Mouse (Mus musculus) liver, adult 2 months (tissue): ENCODE measurements around the gene Slc26a5. TPM values are rescaled to one million over a fixed set of nuclear protein-coding genes. Genes with fewer than 3 reads are reported as not detected.

Experiments used
- DNase-seq: peaks from one replicate; pipeline ENCODE4 v3.0.0-alpha.2; 2011; ENCODE audit warnings: low read depth, low spot score; ENCODE audit errors: extremely low read depth
- H3K27ac ChIP-seq: fragments of 200-500 bp; replicated peaks from 2 replicates; pipeline ENCODE4 v1.5.1; 2012; ENCODE audit warnings: low read depth, mild to moderate bottlenecking, control low read depth, inconsistent platforms, low read length; ENCODE audit not compliant: insufficient read depth
- H3K27me3 ChIP-seq: fragments of 200-500 bp; 2 replicates; pipeline ENCODE4 v1.6.1; 2012; ENCODE audit warnings: mild to moderate bottlenecking, moderate library complexity, low read length, inconsistent platforms; ENCODE audit not compliant: control insufficient read depth, insufficient read depth
- H3K36me3 ChIP-seq: fragments of 200-500 bp; 2 replicates; pipeline ENCODE4 v1.6.1; 2012; ENCODE audit warnings: low read length, inconsistent platforms; ENCODE audit not compliant: control insufficient read depth, insufficient read depth
- H3K4me1 ChIP-seq: fragments of 200-500 bp; 2 replicates; pipeline ENCODE4 v1.6.1; 2011; ENCODE audit warnings: low read length; ENCODE audit not compliant: control insufficient read depth, insufficient read depth
- H3K4me3 ChIP-seq: fragments of 200-500 bp; 2 replicates; pipeline ENCODE4 v1.5.1; 2011; ENCODE audit warnings: low read depth, mild to moderate bottlenecking, control low read depth, low read length, moderate library complexity; ENCODE audit not compliant: insufficient read depth
- H3K79me2 ChIP-seq: fragments of 200-500 bp; 2 replicates; pipeline ENCODE4 v1.6.1; 2012; ENCODE audit warnings: inconsistent platforms, mild to moderate bottlenecking, low read length, moderate library complexity; ENCODE audit not compliant: control insufficient read depth, insufficient read depth
- H3K9ac ChIP-seq: fragments of 200-500 bp; 2 replicates; pipeline ENCODE4 v1.6.1; 2012; ENCODE audit warnings: low read depth, mild to moderate bottlenecking, control low read depth, inconsistent platforms, low read length
- CTCF ChIP-seq: fragments of 200-500 bp; IDR thresholded peaks from 2 replicates; pipeline ENCODE4 v1.5.1; 2011; ENCODE audit warnings: low read depth, low read length, control low read depth
- POLR2A ChIP-seq: fragments of 200-500 bp; IDR thresholded peaks from 2 replicates; pipeline ENCODE4 v1.6.1; 2011; ENCODE audit warnings: low read length, control low read depth; ENCODE audit not compliant: insufficient read depth; ENCODE audit errors: extremely low read depth
- WGBS: fragments of 180-500 bp; shearing (Covaris S2); methylation state at CpG from one replicate; pipeline ENCODE4 v1.1.7; 2018; 5-methylcytosine and 5-hydroxymethylcytosine counted together
- polyA plus RNA-seq: library from polyadenylated mRNA; depleted of rRNA; stranded (reverse); fragments of >200 nt; gene quantifications from 2 replicates; pipeline ENCODE4 v1.2.3, GENCODE M21; 2012
- total RNA-seq: library from RNA; depleted of rRNA; stranded (reverse); fragments of >200 nt; gene quantifications from 2 replicates; pipeline ENCODE4 v1.2.3, GENCODE M21; 2014

The Slc26a5 gene
- total and polyA plus RNA-seq, 2 experiments = not detected

GRCm38 (mm10) chr5:21804837-21805236 is 60.6 kb downstream of the Slc26a5 start:
- Histone ChIP-seq H3K4me3 (no peak overlapping the region), H3K79me2 (no peaks in the 10 kb centered on the region)

GRCm38 (mm10) chr5:21803691-21804188 is 61.7 kb downstream of the Slc26a5 start:
- Histone ChIP-seq H3K27ac (no peak overlapping the region), H3K79me2 (no peaks in the 10 kb centered on the region), H3K36me3 (peaks cover 40% of the 10 kb centered on the region), H3K9ac (no peak overlapping the region), H3K27me3 (no peaks in the 10 kb centered on the region), H3K4me3 (no peak overlapping the region), H3K4me1 (no peaks in the 10 kb centered on the region)
- TF ChIP-seq CTCF = no peak
- no peak for TF ChIP-seq POLR2A
- DNase-seq = no peak
- 97% methylated on average over 12 of the region's 12 CpGs for WGBS

More at GRCm38 (mm10) chr5:21804837-21805236, 60.6 kb downstream of the Slc26a5 start:
- Histone ChIP-seq H3K4me1 (no peaks in the 10 kb centered on the region), H3K27ac (no peak overlapping the region), H3K36me3 (peaks cover 37% of the 10 kb centered on the region), H3K9ac (no peak overlapping the region), H3K27me3 (no peaks in the 10 kb centered on the region)
- no peak for DNase-seq
- WGBS = 83% methylated on average over 4 of the region's 4 CpGs
- TF ChIP-seq CTCF (no peak), POLR2A (no peak)

GRCm38 (mm10) chr5:21802907-21803306 is 62.5 kb downstream of the Slc26a5 start:
- H3K9ac ChIP-seq = no peak overlapping the region
- H3K4me3 ChIP-seq = no peak overlapping the region
- peaks cover 45% of the 10 kb centered on the region for H3K36me3 ChIP-seq
- no peaks in the 10 kb centered on the region for H3K79me2 ChIP-seq
- no peak for TF ChIP-seq POLR2A
- no peak for TF ChIP-seq CTCF
- no peak for DNase-seq
- 96% methylated on average over 9 of the region's 9 CpGs for WGBS
- no peaks in the 10 kb centered on the region for H3K27me3 ChIP-seq
- H3K4me1 ChIP-seq = no peaks in the 10 kb centered on the region
- H3K27ac ChIP-seq = no peak overlapping the region

GRCm38 (mm10) chr5:21792166-21792565 is 73.2 kb downstream of the Slc26a5 start:
- Histone ChIP-seq H3K4me1 (peaks cover 27% of the 10 kb centered on the region), H3K79me2 (peaks cover 27% of the 10 kb centered on the region; the same call in 1 of the 2 replicates), H3K4me3 (no peak overlapping the region), H3K27me3 (no peaks in the 10 kb centered on the region), H3K36me3 (peaks cover 16% of the 10 kb centered on the region), H3K27ac (no peak overlapping the region), H3K9ac (no peak overlapping the region)
- DNase-seq = no peak
- TF ChIP-seq CTCF (no peak), POLR2A (no peak)

- no peak overlapping the region for H3K27ac ChIP-seq
These were observed 76.3 kb downstream of the Slc26a5 start for GRCm38 (mm10) chr5:21789061-21789460.

More at GRCm38 (mm10) chr5:21789061-21789460, 76.3 kb downstream of the Slc26a5 start:
- H3K79me2 ChIP-seq = peaks cover 38% of the 10 kb centered on the region; the same call in 1 of the 2 replicates
- DNase-seq = no peak
- peaks cover 23% of the 10 kb centered on the region for H3K4me1 ChIP-seq
- peaks cover 6% of the 10 kb centered on the region for H3K36me3 ChIP-seq
- WGBS = 69% methylated on average over 5 of the region's 5 CpGs
- H3K9ac ChIP-seq = no peak overlapping the region
- no peak overlapping the region for H3K4me3 ChIP-seq
- no peaks in the 10 kb centered on the region for H3K27me3 ChIP-seq
- TF ChIP-seq CTCF (no peak), POLR2A (no peak)
